Mouse (Mus musculus) heart, postnatal 0 days (tissue): Measurements from ENCODE around the gene Rpl10. TPM values are rescaled to one million over a fixed set of nuclear protein-coding genes. Genes with fewer than 3 reads are reported as not detected.

Experiments used
- ATAC-seq: fragments of 200-750 bp; cut with Nextera tagmentation; 2 replicates; pipeline ENCODE4 v1.8.0; 2017; ENCODE audit warnings: low read depth, moderate number of reproducible peaks, moderate library complexity; ENCODE audit not compliant: insufficient read depth
- DNase-seq: peaks from one replicate; pipeline ENCODE4 v3.0.0-alpha.2; 2016; ENCODE audit warnings: low spot score
- H3K27ac ChIP-seq: fragments of 300-500 bp; sonication (generic); 2 replicates; pipeline ENCODE4 v1.5.1; 2014; ENCODE audit warnings: low read depth, mild to moderate bottlenecking
- H3K27me3 ChIP-seq: fragments of 300-500 bp; sonication (generic); 2 replicates; pipeline ENCODE4 v1.6.1; 2014; ENCODE audit warnings: low read length, mixed read lengths; ENCODE audit not compliant: control insufficient read depth, insufficient read depth
- H3K36me3 ChIP-seq: fragments of 300-500 bp; sonication (generic); replicated peaks from 2 replicates; pipeline ENCODE4 v1.6.1; 2014; ENCODE audit warnings: low read length, mixed read lengths; ENCODE audit not compliant: control insufficient read depth, insufficient read depth
- H3K4me1 ChIP-seq: fragments of 300-500 bp; sonication (generic); 2 replicates; pipeline ENCODE4 v1.6.1; 2014; ENCODE audit warnings: antibody characterized with exemption; ENCODE audit not compliant: control insufficient read depth, insufficient read depth
- H3K4me2 ChIP-seq: fragments of 300-500 bp; sonication (generic); 2 replicates; pipeline ENCODE4 v1.6.1; 2014; ENCODE audit warnings: low read depth, mild to moderate bottlenecking, low read length, moderate library complexity
- H3K4me3 ChIP-seq: fragments of 300-500 bp; sonication (generic); 2 replicates; pipeline ENCODE4 v1.5.1; 2014; ENCODE audit warnings: low read depth, low read length
- H3K9ac ChIP-seq: fragments of 300-500 bp; sonication (generic); replicated peaks from 2 replicates; pipeline ENCODE4 v1.6.1; 2014; ENCODE audit warnings: low read depth, low read length, mixed read lengths
- H3K9me3 ChIP-seq: fragments of 300-500 bp; sonication (generic); replicated peaks from 2 replicates; pipeline ENCODE4 v1.6.1; 2016; ENCODE audit warnings: low read length; ENCODE audit not compliant: control insufficient read depth
- CTCF ChIP-seq: IDR thresholded peaks from 2 replicates; pipeline ENCODE4 v1.5.1; 2016; ENCODE audit warnings: antibody characterized with exemption, control low read depth, low read depth
- EP300 ChIP-seq: IDR thresholded peaks from 2 replicates; pipeline ENCODE4 v1.6.1; 2016; ENCODE audit warnings: antibody characterized with exemption, low read depth
- WGBS: fragments of 180-500 bp; shearing (Covaris S2); extraction: QIAGEN DNeasy Blood & Tissue Kit; methylation state at CpG from one replicate; pipeline ENCODE4 v1.1.7; 2014; 5-methylcytosine and 5-hydroxymethylcytosine counted together
- polyA plus RNA-seq: library from polyadenylated mRNA; unstranded; fragments of >200 nt; fragmentation: Nextera tagmentation; extraction: Ambion mirVana; gene quantifications from 2 replicates; pipeline ENCODE4 v1.2.1, GENCODE M21; 2015
- total RNA-seq: library from RNA; depleted of rRNA; stranded (reverse); fragments of >200 nt; gene quantifications from 2 replicates; pipeline ENCODE4 v1.2.3, GENCODE M21; 2014; ENCODE audit warnings: low replicate concordance

Gene Rpl10
- total and polyA plus RNA-seq, 2 experiments from 2014 or later, result 410 to 2,184 TPM

DNA sequence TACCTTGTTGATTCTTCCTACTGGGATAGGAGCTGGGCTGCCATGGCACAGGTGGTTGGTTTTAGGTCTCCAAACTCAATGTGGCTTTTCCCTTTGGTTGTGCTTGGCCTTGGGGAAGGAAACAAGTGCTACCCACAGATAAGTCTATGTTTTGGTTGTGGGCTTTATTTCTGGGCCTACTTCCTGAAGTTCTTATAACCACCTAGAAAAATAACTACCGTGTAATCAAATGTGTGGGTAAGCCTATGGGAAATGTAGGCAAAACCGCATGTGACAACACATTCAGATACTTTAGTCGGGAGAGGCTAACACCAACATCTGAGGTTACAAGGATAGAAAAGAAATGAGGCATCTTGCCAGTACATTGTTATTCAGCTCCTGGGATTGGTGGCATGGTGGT lies 12.9 kb upstream of the Rpl10 start:
- Histone ChIP-seq H3K9me3 (no peaks in the 10 kb centered on the region), H3K4me3 (no peak overlapping the region), H3K27ac (no peak overlapping the region), H3K9ac (no peak overlapping the region), H3K4me1 (0 out of 2 replicates have a peak, but pooled peaks cover 4% of the 10 kb centered on the region), H3K4me2 (no peak overlapping the region), H3K27me3 (no peaks in the 10 kb centered on the region), H3K36me3 (peaks cover 5% of the 10 kb centered on the region; the same call in 1 of the 2 replicates)
- WGBS, result 90% methylated on average over 3 of the region's 3 CpGs
- DNase-seq, result no peak
- TF ChIP-seq EP300 (no peak), CTCF (no peak)
- ATAC-seq, result no peak

DNA sequence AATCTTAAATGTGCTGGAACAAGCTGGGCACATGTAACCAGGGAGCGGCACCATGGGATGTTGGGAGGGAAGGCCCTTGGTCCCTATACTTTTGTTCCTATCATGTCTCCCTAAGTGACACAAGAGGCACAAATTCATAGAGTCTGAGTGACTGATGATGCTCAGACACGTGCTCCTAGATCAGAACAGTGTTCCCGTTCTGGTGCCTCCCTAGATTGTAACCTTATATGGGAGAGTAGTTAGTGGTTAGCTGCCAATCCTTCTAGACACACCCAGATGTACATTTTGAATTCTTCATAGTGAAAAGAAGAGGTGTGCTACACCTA lies 913 bp upstream of the Rpl10 start:
- Histone ChIP-seq H3K4me1 (0 out of 2 replicates have a peak, but pooled peaks cover 6% of the 10 kb centered on the region), H3K4me2 (peak overlapping the region; percentile 63), H3K4me3 (peak overlapping the region; percentile 72), H3K9me3 (no peaks in the 10 kb centered on the region), H3K36me3 (0 out of 2 replicates have a peak, but pooled peaks cover 5% of the 10 kb centered on the region), H3K27ac (peak overlapping the region; percentile 94), H3K27me3 (no peaks in the 10 kb centered on the region), H3K9ac (peak overlapping the region; percentile 60)
- peak; percentile 53 for ATAC-seq
- peak; percentile 68 for DNase-seq
- WGBS, result 27% methylated on average over 3 of the region's 3 CpGs
- TF ChIP-seq EP300, result no peak
- no peak for TF ChIP-seq CTCF

DNA sequence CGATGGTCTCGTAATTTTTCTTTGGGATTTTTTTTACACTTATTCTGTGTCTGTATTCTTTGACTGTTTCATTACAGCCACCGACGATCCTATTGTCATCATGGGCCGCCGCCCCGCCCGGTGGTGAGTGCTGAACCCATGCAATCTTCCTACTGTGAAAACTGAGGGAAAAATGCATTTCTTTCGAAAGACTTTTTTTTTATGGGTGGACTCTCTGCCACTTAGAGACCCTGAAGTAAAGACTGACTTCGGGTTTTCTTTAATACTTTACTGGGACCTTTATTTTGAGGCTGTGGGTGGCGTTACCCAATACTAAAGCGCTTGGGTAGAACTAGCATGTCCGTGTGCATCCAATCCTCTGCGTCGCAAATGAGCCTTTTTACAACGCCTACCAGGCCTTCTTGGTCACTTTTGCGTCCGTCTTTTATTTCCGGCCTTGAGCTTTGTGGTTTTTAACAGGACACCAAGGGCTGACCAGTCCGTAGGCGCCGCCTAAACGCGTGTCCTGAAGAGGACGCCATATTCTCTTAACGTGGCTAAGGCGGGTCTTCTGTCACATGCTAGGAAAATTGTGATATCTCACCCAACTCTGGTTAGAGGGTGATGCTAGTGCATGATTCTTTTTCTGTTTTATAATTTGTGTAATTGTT lies 415 bp downstream of the Rpl10 start:
- TF ChIP-seq CTCF (no peak), EP300 (no peak)
- H3K4me3 ChIP-seq, result peak overlapping the region; percentile 72
- WGBS, result 18% methylated on average over 27 of the region's 27 CpGs
- H3K4me2 ChIP-seq, result peak overlapping the region; percentile 64
- 0 out of 2 replicates have a peak, but pooled peaks cover 5% of the 10 kb centered on the region for H3K36me3 ChIP-seq
- peak; percentile 26 for DNase-seq
- 0 out of 2 replicates have a peak, but pooled peaks cover 6% of the 10 kb centered on the region for H3K4me1 ChIP-seq
- 0 out of 2 replicates have a peak, but pooled peaks have one; percentile 7 for ATAC-seq
- peak overlapping the region; percentile 75 for H3K27ac ChIP-seq
- H3K9ac ChIP-seq, result peak overlapping the region; percentile 78
- H3K9me3 ChIP-seq, result no peaks in the 10 kb centered on the region
- no peaks in the 10 kb centered on the region for H3K27me3 ChIP-seq

DNA sequence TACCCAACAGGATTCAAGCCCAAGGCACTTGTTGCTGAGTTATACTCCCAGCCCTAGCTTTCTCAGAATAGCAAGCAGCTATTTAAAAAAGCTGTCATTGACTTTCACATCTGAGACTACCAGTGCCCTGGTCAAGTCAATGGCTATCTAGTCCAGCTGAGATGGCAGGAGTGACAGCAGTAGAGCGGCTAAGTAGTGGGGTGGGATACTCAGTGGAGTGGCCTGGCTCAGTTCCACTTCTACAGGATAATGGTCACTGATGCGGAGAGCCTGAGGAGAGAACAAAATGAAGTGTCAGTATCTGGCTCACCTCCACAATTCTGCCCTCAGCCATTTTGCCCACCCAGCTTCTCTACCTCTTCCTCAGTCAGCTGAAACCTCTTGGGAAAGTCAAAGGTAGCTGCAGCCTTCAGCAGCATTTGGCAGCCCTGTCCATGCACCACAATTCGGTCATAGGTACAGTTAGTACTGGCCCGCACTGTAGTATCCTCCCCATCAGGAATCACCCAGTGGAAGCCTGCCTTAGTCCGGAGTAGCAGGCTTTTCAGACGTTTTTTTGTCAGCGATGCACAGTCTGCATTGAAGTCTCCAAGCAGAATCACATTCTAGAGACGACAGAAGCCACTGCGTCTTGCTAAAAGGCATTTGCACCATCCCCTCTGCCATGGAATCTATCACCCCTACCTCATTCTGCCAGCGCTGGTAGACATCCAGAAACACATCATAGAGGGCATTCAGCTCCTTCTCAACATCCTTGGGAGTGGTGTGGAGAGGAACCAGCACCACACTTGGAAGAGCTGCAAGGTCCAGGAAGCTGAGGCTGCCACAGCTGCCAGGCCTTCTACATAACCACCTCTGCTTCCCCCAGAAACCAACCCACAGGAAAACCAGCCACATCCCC lies 3.1 kb downstream of the Rpl10 start:
- WGBS, result 29% methylated on average over 10 of the region's 10 CpGs
- no peak overlapping the region for H3K9ac ChIP-seq
- no peak overlapping the region for H3K4me3 ChIP-seq

DNA sequence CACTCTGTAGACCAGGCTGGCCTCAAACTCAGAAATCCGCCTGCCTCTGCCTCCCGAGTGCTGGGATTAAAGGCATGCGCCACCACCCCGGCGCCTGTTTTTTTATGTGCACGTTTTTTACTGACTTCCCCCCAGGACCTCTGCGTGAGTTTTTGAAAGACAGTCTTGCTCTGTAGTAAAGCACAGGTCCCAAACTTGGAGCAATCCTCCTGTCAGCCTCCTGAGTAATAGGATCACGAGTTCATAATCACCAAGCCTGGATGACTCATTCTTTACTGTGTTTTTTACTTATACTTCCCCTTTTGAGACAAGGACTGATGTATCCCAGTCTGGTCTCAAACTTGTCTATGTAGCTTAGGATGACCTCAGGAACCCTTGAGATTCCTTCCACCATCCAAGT lies 7.3 kb downstream of the Rpl10 start:
- ATAC-seq (no peak), DNase-seq (no peak)
- Histone ChIP-seq H3K36me3 (no peaks in the 10 kb centered on the region), H3K4me1 (no peaks in the 10 kb centered on the region), H3K4me2 (no peak overlapping the region), H3K9ac (no peak overlapping the region), H3K4me3 (no peak overlapping the region), H3K27me3 (no peaks in the 10 kb centered on the region), H3K27ac (no peak overlapping the region), H3K9me3 (no peaks in the 10 kb centered on the region)
- TF ChIP-seq CTCF (no peak), EP300 (no peak)
- WGBS, result 74% methylated on average over 7 of the region's 8 CpGs

More for the DNA sequence above, 3.1 kb downstream of the Rpl10 start:
- Histone ChIP-seq H3K4me2 (no peak overlapping the region), H3K27me3 (no peaks in the 10 kb centered on the region), H3K9me3 (no peaks in the 10 kb centered on the region), H3K27ac (no peak overlapping the region), H3K36me3 (0 out of 2 replicates have a peak, but pooled peaks cover 5% of the 10 kb centered on the region), H3K4me1 (0 out of 2 replicates have a peak, but pooled peaks cover 6% of the 10 kb centered on the region)
- no peak for TF ChIP-seq EP300
- no peak for TF ChIP-seq CTCF
- DNase-seq, result no peak
- ATAC-seq, result no peak
